Mouse (Mus musculus) embryonic facial prominence, embryonic 14.5 days (tissue): ENCODE data around the gene Eif2ak4. TPM values are rescaled to one million over a fixed set of nuclear protein-coding genes. Genes with fewer than 3 reads are reported as not detected.

Experiments used
- ATAC-seq: fragments of 200-750 bp; cut with Nextera tagmentation; 2 replicates; pipeline ENCODE4 v1.8.0; 2017; ENCODE audit warnings: low read depth, moderate number of reproducible peaks, moderate TSS enrichment
- DNase-seq: peaks from one replicate; pipeline ENCODE4 v3.0.0-alpha.2; 2015; ENCODE audit warnings: low spot score
- H3K27ac ChIP-seq: fragments of 300-500 bp; sonication (generic); replicated peaks from 2 replicates; pipeline ENCODE4 v1.5.1; 2014; ENCODE audit warnings: low read depth, mild to moderate bottlenecking, low read length, moderate library complexity
- H3K27me3 ChIP-seq: fragments of 300-500 bp; sonication (generic); replicated peaks from 2 replicates; pipeline ENCODE4 v1.6.1; 2014; ENCODE audit warnings: low read length; ENCODE audit not compliant: control insufficient read depth, insufficient read depth
- H3K36me3 ChIP-seq: fragments of 300-500 bp; sonication (generic); 2 replicates; pipeline ENCODE4 v1.6.1; 2014; ENCODE audit warnings: low read length, mixed read lengths; ENCODE audit not compliant: control insufficient read depth, insufficient read depth
- H3K4me1 ChIP-seq: fragments of 300-500 bp; sonication (generic); 2 replicates; pipeline ENCODE4 v1.6.1; 2014; ENCODE audit warnings: antibody characterized with exemption, low read length; ENCODE audit not compliant: control insufficient read depth, insufficient read depth
- H3K4me2 ChIP-seq: fragments of 300-500 bp; sonication (generic); 2 replicates; pipeline ENCODE4 v1.6.1; 2014; ENCODE audit warnings: low read depth, mild to moderate bottlenecking, low read length, moderate library complexity, mixed read lengths
- H3K4me3 ChIP-seq: fragments of 300-500 bp; sonication (generic); 2 replicates; pipeline ENCODE4 v1.5.1; 2014; ENCODE audit warnings: low read depth, mild to moderate bottlenecking, low read length
- H3K9ac ChIP-seq: fragments of 300-500 bp; sonication (generic); 2 replicates; pipeline ENCODE4 v1.6.1; 2014; ENCODE audit warnings: low read depth, mild to moderate bottlenecking, low read length, moderate library complexity, mixed read lengths
- H3K9me3 ChIP-seq: fragments of 300-500 bp; sonication (generic); 2 replicates; pipeline ENCODE4 v1.6.1; 2016; ENCODE audit warnings: low read length; ENCODE audit not compliant: control insufficient read depth
- WGBS: fragments of 180-500 bp; shearing (Covaris S2); extraction: QIAGEN DNeasy Blood & Tissue Kit; methylation state at CpG from one replicate; pipeline ENCODE4 v1.1.7; 2014; 5-methylcytosine and 5-hydroxymethylcytosine counted together
- polyA plus RNA-seq: library from polyadenylated mRNA; unstranded; fragments of >200 nt; fragmentation: Nextera tagmentation; extraction: Ambion mirVana; gene quantifications from 2 replicates; pipeline ENCODE4 v1.2.1, GENCODE M21; 2014

Eif2ak4 gene
- polyA plus RNA-seq, result 10.0 and 10.8 TPM in 2 replicates

- WGBS, result under 1% methylated on average over 49 of the region's 61 CpGs
- DNase-seq (peak; percentile 99), ATAC-seq (peak; percentile 98)
- H3K9me3 ChIP-seq, result no peaks in the 10 kb centered on the region
- no peaks in the 10 kb centered on the region for H3K36me3 ChIP-seq
- H3K27ac ChIP-seq, result peak within 1 kb of the TSS; percentile 95
- H3K27me3 ChIP-seq, result no peaks in the 10 kb centered on the region
- H3K4me1 ChIP-seq, result peaks cover 5% of the 10 kb centered on the region
- peak within 1 kb of the TSS; percentile 85 for H3K9ac ChIP-seq
- H3K4me2 ChIP-seq, result peak within 1 kb of the TSS; percentile 62
- H3K4me3 ChIP-seq, result peak within 1 kb of the TSS; percentile 80
Measured at GRCm38 (mm10) chr2:118388341-118389335, at the start of gene Eif2ak4. Eif2ak4 (plus strand) TSS chr2:118388618.

DNA sequence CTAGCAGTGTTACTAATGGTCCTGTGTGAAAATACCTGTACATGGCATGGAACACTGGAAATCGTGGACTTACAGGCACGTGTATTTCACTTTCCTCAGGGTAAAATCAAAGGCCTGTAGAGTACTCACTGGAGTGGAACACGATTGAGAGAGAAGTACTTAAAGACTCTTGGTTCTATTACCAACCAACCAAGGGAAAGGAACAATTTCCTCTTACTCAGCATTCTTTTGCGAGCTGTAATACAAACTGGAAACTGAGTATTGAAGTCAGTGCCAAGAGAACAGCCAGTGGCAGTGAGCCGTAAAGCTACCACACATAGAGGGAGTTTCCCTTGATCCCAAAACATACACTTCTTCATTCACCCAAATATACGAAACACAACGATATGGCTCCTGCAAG lies 47.1 kb upstream of the Eif2ak4 start:
- Histone ChIP-seq H3K4me2 (no peak overlapping the region), H3K9me3 (no peaks in the 10 kb centered on the region), H3K4me1 (no peaks in the 10 kb centered on the region), H3K36me3 (no peaks in the 10 kb centered on the region), H3K27me3 (no peaks in the 10 kb centered on the region), H3K27ac (no peak overlapping the region), H3K9ac (no peak overlapping the region), H3K4me3 (no peak overlapping the region)
- DNase-seq (no peak), ATAC-seq (no peak)
- WGBS, result 66% methylated on average over 7 of the region's 7 CpGs

DNA sequence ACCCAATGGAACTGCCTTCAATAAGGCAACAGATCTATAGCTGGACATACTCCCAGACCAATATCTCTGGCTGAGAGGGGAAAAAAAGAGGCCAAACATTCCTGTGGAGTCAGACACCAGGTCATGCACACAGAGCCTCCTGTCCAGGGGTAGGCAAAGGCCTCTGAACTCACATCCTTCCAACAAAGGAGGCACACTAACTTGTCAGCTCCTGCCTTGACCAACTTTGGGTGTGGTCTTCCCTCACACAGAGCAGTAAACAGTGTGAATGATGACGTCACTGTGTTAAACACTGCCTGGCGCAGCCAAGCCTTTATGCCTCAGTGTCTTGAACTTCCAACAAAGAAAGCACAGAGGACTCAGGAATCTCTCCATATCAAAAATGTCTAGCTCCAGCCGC lies 44.5 kb upstream of the Eif2ak4 start:
- Histone ChIP-seq H3K36me3 (no peaks in the 10 kb centered on the region), H3K27me3 (no peaks in the 10 kb centered on the region), H3K9me3 (no peaks in the 10 kb centered on the region), H3K9ac (no peak overlapping the region), H3K27ac (no peak overlapping the region), H3K4me1 (no peaks in the 10 kb centered on the region), H3K4me3 (no peak overlapping the region), H3K4me2 (no peak overlapping the region)
- WGBS, result 75% methylated on average over 3 of the region's 3 CpGs
- DNase-seq, result no peak
- ATAC-seq, result no peak

DNA sequence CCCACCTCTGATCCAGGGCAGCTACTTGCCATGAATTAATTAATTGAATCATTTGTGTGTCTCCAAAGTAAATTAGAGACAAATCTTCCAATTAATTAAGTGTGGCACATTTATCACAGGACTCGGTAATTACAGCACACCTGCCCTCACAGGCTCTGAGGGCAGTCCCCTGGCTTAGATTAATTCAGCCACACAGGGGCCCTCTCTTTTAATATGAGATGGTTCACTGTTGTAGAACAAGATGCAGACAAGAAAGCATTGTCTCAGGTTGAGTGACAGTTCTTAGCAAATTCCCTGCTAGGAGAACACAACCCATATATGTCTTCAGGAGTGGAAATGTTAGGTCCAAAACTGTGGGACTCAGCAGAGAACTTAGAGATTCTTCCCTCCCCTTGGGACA lies 42.9 kb upstream of the Eif2ak4 start:
- Histone ChIP-seq H3K27me3 (no peaks in the 10 kb centered on the region), H3K27ac (no peak overlapping the region), H3K36me3 (no peaks in the 10 kb centered on the region), H3K9ac (no peak overlapping the region), H3K4me1 (no peaks in the 10 kb centered on the region), H3K9me3 (no peaks in the 10 kb centered on the region), H3K4me2 (no peak overlapping the region), H3K4me3 (no peak overlapping the region)
- DNase-seq (no peak), ATAC-seq (no peak)
- 39% methylated on average over 1 of the region's 1 CpGs for WGBS

GRCm38 (mm10) chr2:118353498-118353897 lies 34.9 kb upstream of the Eif2ak4 start:
- Histone ChIP-seq H3K27ac (no peak overlapping the region), H3K27me3 (no peaks in the 10 kb centered on the region), H3K9ac (no peak overlapping the region), H3K9me3 (no peaks in the 10 kb centered on the region), H3K4me3 (no peak overlapping the region), H3K36me3 (no peaks in the 10 kb centered on the region), H3K4me2 (no peak overlapping the region), H3K4me1 (peaks cover 5% of the 10 kb centered on the region; the same call in 1 of the 2 replicates)
- ATAC-seq (no peak), DNase-seq (no peak)
- 39% methylated on average over 4 of the region's 4 CpGs for WGBS

GRCm38 (mm10) chr2:118353916-118354403 lies 34.5 kb upstream of the Eif2ak4 start:
- H3K4me2 ChIP-seq, result no peak overlapping the region
- H3K36me3 ChIP-seq, result no peaks in the 10 kb centered on the region
- 68% methylated on average over 4 of the region's 4 CpGs for WGBS
- DNase-seq, result peak; percentile 17
- H3K27me3 ChIP-seq, result no peaks in the 10 kb centered on the region
- no peak for ATAC-seq
- H3K9ac ChIP-seq, result no peak overlapping the region
- H3K4me1 ChIP-seq, result peaks cover 5% of the 10 kb centered on the region; the same call in 1 of the 2 replicates
- no peak overlapping the region for H3K4me3 ChIP-seq
- H3K9me3 ChIP-seq, result no peaks in the 10 kb centered on the region
- H3K27ac ChIP-seq, result no peak overlapping the region

DNA sequence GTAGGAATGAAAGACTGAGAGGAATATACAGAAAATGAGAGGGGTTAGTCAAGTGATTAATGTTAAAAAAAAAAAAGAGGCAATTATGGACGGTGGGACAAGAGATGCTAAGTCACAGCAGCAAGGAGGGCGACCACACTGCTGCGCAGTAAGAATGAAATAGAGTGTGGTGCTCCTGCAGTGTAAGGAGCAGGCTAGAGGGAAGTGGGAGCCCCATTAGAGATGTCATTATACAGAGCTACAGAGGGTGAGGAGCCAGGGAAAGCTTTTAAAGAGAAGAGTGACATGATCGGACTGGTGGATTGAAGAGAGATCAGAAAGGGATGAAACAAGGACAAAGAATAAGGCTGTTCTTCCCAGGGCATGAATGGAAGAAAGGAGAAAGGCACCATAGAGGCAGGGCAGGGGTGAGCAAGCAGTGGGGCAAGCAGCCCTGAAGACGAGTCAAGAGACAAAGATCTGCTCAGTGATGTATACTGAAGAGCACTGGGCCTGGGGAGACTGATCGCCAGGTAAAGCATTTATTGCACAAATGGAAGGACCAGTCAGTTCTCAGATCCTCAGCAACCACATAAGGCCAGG lies 33.2 kb upstream of the Eif2ak4 start:
- ATAC-seq, result no peak
- Histone ChIP-seq H3K4me3 (no peak overlapping the region), H3K4me1 (peaks cover 5% of the 10 kb centered on the region; the same call in 1 of the 2 replicates), H3K27ac (no peak overlapping the region), H3K4me2 (no peak overlapping the region), H3K36me3 (no peaks in the 10 kb centered on the region), H3K9me3 (no peaks in the 10 kb centered on the region), H3K27me3 (no peaks in the 10 kb centered on the region), H3K9ac (no peak overlapping the region)
- WGBS, result 74% methylated on average over 6 of the region's 6 CpGs
- no peak for DNase-seq

- 45% methylated on average over 1 of the region's 1 CpGs for WGBS
Measured at GRCm38 (mm10) chr2:118371841-118372240, 16.6 kb upstream of the Eif2ak4 start.

More at GRCm38 (mm10) chr2:118371841-118372240, 16.6 kb upstream of the Eif2ak4 start:
- Histone ChIP-seq H3K4me2 (no peak overlapping the region), H3K9me3 (no peaks in the 10 kb centered on the region), H3K27me3 (peaks cover 34% of the 10 kb centered on the region), H3K27ac (no peak overlapping the region), H3K9ac (no peak overlapping the region), H3K4me3 (no peak overlapping the region), H3K36me3 (no peaks in the 10 kb centered on the region), H3K4me1 (0 out of 2 replicates have a peak, but pooled peaks cover 7% of the 10 kb centered on the region)
- DNase-seq (no peak), ATAC-seq (no peak)
